Mouse (Mus musculus): ENCODE results near the gene Abhd17a. TPM values are rescaled to one million over a fixed set of nuclear protein-coding genes. Genes with fewer than 3 reads are reported as not detected.

Abhd17a gene
- polyA plus RNA-seq, 1 experiment from 2014 or later = 122 TPM

DNA sequence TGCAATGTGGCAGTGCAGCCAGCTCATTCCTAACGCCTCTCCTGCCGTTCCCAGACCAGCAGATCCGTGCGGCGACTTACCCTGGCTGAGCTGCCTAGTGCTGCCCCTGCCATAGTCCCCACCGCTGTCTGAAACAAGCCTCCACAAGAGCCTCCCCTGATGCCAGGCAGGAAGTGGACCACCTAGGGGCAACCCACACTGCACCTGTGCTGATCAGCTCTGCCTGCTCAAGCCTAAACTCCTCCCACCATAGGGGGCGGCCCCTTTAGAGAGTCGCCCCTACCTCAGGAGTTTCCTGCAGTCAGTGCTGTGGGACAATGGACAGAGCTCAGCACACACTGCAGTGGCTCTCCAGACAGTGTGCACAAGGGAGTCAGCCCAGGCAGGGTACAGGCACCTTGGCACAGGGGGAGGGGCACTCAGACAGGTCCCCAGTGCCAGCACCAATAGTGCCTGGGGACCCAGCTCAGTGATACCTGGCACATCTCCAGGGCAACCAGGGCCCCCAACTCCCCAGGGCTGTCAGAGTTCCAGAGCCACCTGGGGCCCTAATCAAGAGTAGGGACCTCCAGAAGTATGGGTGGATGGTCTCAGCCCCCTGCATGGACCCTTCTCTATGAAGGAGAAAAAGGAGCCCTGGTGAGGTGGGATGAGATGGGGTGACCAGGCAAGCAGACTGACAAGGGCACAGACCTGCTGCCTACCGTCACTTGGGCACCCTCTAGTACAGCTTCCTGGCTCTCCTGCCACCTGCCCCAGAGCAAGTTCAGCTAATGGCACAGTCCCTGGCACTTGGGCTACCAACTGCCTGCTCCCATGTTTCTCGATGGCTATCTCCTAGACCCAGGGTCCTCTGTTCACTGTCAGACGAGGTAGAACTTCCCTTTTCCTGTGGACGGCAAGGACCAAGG, 5.2 kb downstream of the Abhd17a start:
- Histone ChIP-seq H3K4me3 (peak overlapping the region; percentile 27), H3K36me3 (peaks cover 32% of the 10 kb centered on the region), H3K4me2 (peak overlapping the region; percentile 43), H3K9me3 (no peaks in the 10 kb centered on the region), H3K27ac (no peak overlapping the region), H3K9ac (no peak overlapping the region), H3K27me3 (no peaks in the 10 kb centered on the region), H3K4me1 (peaks cover 23% of the 10 kb centered on the region)
- no peak; the same call in 1 of the 2 replicates for ATAC-seq (ENCODE audit: borderline replicate concordance, extremely low read depth, low FRiP score, low TSS enrichment)
- WGBS = 67% methylated on average over 12 of the region's 12 CpGs

DNA sequence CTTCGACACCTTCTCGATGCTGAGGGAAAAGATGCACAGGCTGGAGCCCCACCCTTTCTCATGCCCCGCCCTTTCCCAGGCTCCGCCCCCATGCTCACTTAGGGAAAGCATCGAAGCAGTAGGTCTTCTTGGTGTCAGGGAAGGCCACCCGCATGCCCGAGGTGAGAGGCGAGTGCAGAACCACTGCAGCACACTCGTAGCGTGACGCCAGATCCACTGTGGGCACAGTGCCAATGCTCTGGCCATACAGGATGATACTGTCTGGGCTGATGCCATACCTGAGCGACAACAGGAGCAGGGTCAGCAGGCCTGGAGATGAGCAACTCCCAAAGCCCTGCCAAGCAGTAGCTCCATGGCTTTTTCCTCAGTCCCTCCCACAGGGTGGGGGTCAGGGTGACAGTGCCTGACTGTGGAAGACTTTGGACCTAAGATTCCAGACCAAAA, 6.1 kb downstream of the Abhd17a start:
- Histone ChIP-seq H3K27ac (no peak overlapping the region), H3K27me3 (no peaks in the 10 kb centered on the region), H3K36me3 (peaks cover 32% of the 10 kb centered on the region), H3K4me1 (peaks cover 19% of the 10 kb centered on the region), H3K4me2 (no peak overlapping the region), H3K9ac (no peak overlapping the region), H3K9me3 (no peaks in the 10 kb centered on the region), H3K4me3 (no peak overlapping the region)
- WGBS = 57% methylated on average over 12 of the region's 12 CpGs
- ATAC-seq (ENCODE audit: borderline replicate concordance, extremely low read depth, low FRiP score, low TSS enrichment) = no peak

- ATAC-seq (ENCODE audit: borderline replicate concordance, extremely low read depth, low FRiP score, low TSS enrichment) = no peak
- Histone ChIP-seq H3K4me1 (peaks cover 20% of the 10 kb centered on the region), H3K4me3 (no peak overlapping the region), H3K27ac (no peak overlapping the region), H3K9ac (no peak overlapping the region), H3K27me3 (no peaks in the 10 kb centered on the region), H3K4me2 (no peak overlapping the region), H3K9me3 (no peaks in the 10 kb centered on the region), H3K36me3 (peaks cover 32% of the 10 kb centered on the region)
- WGBS = 82% methylated on average over 5 of the region's 5 CpGs
These were observed 7.1 kb downstream of the Abhd17a start for GRCm38 (mm10) chr10:80583047-80583446.

DNA sequence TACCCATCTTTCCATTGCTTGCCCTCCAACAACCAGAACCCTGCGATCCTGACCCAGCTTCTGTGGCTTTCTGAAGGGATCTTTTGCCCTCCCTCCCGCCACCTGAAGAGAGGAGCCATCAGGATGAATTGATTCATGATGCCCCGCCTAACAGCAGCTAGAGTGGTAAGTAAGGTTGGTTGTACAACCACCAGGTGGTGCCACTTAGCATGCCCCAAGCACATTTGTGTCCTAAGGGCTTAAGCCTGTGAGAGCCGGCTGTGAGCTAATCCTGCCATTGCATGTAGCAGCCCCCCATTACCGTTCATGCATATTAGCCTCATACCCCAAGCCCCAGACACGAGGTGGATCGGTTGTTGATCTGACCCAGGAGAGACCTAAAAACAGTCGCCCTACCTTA, 11.2 kb downstream of the Abhd17a start:
- ATAC-seq (ENCODE audit: borderline replicate concordance, extremely low read depth, low FRiP score, low TSS enrichment) = no peak
- peaks cover 19% of the 10 kb centered on the region for H3K36me3 ChIP-seq
- peak overlapping the region; percentile 93 for H3K27ac ChIP-seq
- H3K9ac ChIP-seq = peak overlapping the region; percentile 13; the same call in 1 of the 2 replicates
- no peaks in the 10 kb centered on the region for H3K27me3 ChIP-seq
- peak overlapping the region; percentile 88 for H3K4me3 ChIP-seq
- 12% methylated on average over 8 of the region's 8 CpGs for WGBS
- no peaks in the 10 kb centered on the region for H3K9me3 ChIP-seq
- H3K4me2 ChIP-seq = peak overlapping the region; percentile 97
- peaks cover 36% of the 10 kb centered on the region for H3K4me1 ChIP-seq

DNA sequence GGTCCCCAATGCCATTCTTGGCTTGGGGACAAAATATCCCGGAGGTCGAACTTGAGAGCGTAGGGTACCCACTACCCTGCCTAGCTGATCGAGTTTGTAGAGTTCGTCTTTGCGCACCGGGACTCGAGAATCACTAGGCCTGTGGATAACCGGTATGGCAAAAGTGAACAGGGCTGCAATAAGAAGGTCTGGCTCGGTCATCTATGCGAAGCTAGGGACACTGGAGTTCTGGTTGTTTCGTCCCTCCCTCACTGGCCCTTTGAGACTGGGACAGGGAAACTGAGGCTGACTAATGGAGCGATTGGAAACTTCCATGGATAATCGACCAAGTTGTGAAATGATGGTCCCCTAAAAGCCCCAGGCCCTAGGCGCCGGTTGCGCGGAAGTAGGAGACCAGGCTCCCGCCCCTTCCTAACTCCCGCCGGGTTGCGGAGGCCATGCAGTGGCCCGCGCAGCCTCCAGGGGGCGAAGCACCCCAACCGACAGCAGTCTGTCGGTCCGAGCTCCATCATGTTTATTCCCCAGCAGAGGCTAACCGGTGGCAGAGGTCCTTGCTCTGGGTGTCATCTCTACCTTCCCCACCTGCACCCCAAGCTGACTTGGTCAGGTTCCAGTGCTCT, 11.9 kb downstream of the Abhd17a start:
- under 1% methylated on average over 29 of the region's 29 CpGs for WGBS
- ATAC-seq (ENCODE audit: borderline replicate concordance, extremely low read depth, low FRiP score, low TSS enrichment) = peak; percentile 36
- Histone ChIP-seq H3K4me2 (peak overlapping the region; percentile 97), H3K27me3 (no peaks in the 10 kb centered on the region), H3K9me3 (no peaks in the 10 kb centered on the region), H3K4me1 (peaks cover 41% of the 10 kb centered on the region), H3K9ac (peak overlapping the region; percentile 38), H3K36me3 (peaks cover 12% of the 10 kb centered on the region), H3K4me3 (peak overlapping the region; percentile 88), H3K27ac (peak overlapping the region; percentile 93)

GRCm38 (mm10) chr10:80577195-80578130, 12.7 kb downstream of the Abhd17a start, which contains the start of gene Klf16:
TSS of gene Klf16 (minus strand) at chr10:80577321.
- Histone ChIP-seq H3K27me3 (no peaks in the 10 kb centered on the region), H3K4me2 (peak within 1 kb of the TSS; percentile 97), H3K36me3 (peaks cover 7% of the 10 kb centered on the region; the same call in 1 of the 2 replicates), H3K4me1 (peaks cover 48% of the 10 kb centered on the region), H3K9me3 (no peaks in the 10 kb centered on the region), H3K27ac (peak within 1 kb of the TSS; percentile 93), H3K4me3 (peak within 1 kb of the TSS; percentile 88), H3K9ac (peak within 1 kb of the TSS; percentile 75)
- ATAC-seq (ENCODE audit: borderline replicate concordance, extremely low read depth, low FRiP score, low TSS enrichment) = peak; percentile 88
- WGBS = under 1% methylated on average over 77 of the region's 97 CpGs

DNA sequence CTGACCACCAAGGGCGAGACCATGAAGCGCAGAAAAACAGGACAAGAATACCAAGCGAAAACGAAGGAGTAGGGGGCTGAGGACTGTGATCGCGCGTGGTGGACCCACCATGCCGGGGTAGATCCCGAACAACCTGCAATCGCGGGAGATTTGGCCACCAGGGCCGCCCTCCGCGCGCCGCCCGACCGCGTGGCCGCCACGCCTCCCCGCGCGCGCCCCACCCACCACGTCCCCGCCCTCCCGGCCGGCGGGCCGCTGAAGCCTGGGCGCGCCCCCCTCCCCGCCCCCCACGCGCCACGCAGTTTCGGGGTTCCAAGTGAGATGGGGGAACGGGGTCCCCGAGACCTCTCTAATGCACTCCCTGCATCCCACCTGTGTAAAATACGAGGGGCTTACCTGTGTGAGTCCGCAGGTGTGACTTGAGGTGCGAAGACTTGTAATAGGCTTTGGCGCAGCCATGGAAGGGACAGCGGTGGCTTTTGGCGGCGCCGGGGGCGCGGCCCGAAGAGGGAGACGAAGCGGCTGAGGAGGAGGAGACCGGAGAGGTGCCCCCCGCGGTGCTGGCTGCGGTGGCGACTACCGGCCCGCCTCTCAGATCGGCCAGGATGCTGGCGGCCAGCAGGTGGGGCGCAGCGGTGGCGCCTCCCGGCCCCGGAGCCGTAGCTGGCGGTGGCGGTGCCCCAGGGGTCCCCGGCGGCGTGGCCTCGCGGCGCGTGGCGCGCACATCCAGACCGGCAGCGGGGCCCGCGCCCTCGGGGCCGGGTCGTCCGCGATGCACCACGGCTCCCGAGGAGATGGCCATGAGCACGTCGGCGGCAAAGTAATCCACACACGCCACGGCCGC, 13.6 kb downstream of the Abhd17a start:
- ATAC-seq (ENCODE audit: borderline replicate concordance, extremely low read depth, low FRiP score, low TSS enrichment) = peak; percentile 2

GRCm38 (mm10) chr10:80575925-80576324, 14.2 kb downstream of the Abhd17a start:
- H3K27ac ChIP-seq = peak overlapping the region; percentile 93; the same call in 1 of the 2 replicates
- peak overlapping the region; percentile 97 for H3K4me2 ChIP-seq
- ATAC-seq (ENCODE audit: borderline replicate concordance, extremely low read depth, low FRiP score, low TSS enrichment) = no peak
- H3K9me3 ChIP-seq = no peaks in the 10 kb centered on the region
- WGBS = 8% methylated on average over 17 of the region's 17 CpGs
- H3K9ac ChIP-seq = peak overlapping the region; percentile 75
- H3K4me1 ChIP-seq = peaks cover 63% of the 10 kb centered on the region
- H3K36me3 ChIP-seq = no peaks in the 10 kb centered on the region
- peak overlapping the region; percentile 88 for H3K4me3 ChIP-seq
- no peaks in the 10 kb centered on the region for H3K27me3 ChIP-seq

More for the DNA sequence above, 13.6 kb downstream of the Abhd17a start:
- H3K9me3 ChIP-seq = no peaks in the 10 kb centered on the region
- H3K27ac ChIP-seq = peak overlapping the region; percentile 93
- H3K27me3 ChIP-seq = no peaks in the 10 kb centered on the region
- under 1% methylated on average over 84 of the region's 96 CpGs for WGBS
- peaks cover 57% of the 10 kb centered on the region for H3K4me1 ChIP-seq
- peak overlapping the region; percentile 75 for H3K9ac ChIP-seq
- H3K4me3 ChIP-seq = peak overlapping the region; percentile 88
- H3K36me3 ChIP-seq = no peaks in the 10 kb centered on the region
- H3K4me2 ChIP-seq = peak overlapping the region; percentile 97

GRCm38 (mm10) chr10:80574896-80575295, 15.2 kb downstream of the Abhd17a start:
- no peak for ATAC-seq (ENCODE audit: borderline replicate concordance, extremely low read depth, low FRiP score, low TSS enrichment)
- Histone ChIP-seq H3K27ac (no peak overlapping the region), H3K4me1 (peaks cover 71% of the 10 kb centered on the region), H3K4me2 (peak overlapping the region; percentile 97), H3K36me3 (no peaks in the 10 kb centered on the region), H3K9me3 (no peaks in the 10 kb centered on the region), H3K27me3 (no peaks in the 10 kb centered on the region), H3K4me3 (no peak overlapping the region), H3K9ac (peak overlapping the region; percentile 75; the same call in 1 of the 2 replicates)
- WGBS = 73% methylated on average over 3 of the region's 3 CpGs

- Histone ChIP-seq H3K27ac (no peak overlapping the region), H3K36me3 (no peaks in the 10 kb centered on the region), H3K27me3 (no peaks in the 10 kb centered on the region), H3K9ac (no peak overlapping the region), H3K4me3 (no peak overlapping the region), H3K4me2 (no peak overlapping the region), H3K4me1 (peaks cover 73% of the 10 kb centered on the region), H3K9me3 (no peaks in the 10 kb centered on the region)
- WGBS = 48% methylated on average over 9 of the region's 9 CpGs
- no peak for ATAC-seq (ENCODE audit: borderline replicate concordance, extremely low read depth, low FRiP score, low TSS enrichment)
These were observed 16.2 kb downstream of the Abhd17a start for GRCm38 (mm10) chr10:80573944-80574343.
